Mouse (Mus musculus) brain, adult 10 weeks (tissue): ENCODE measurements around the gene Ascl4. TPM values are rescaled to one million over a fixed set of nuclear protein-coding genes. Genes with fewer than 3 reads are reported as not detected.

Experiments
- polyA plus RNA-seq: library from polyadenylated mRNA; stranded (reverse); fragments of 350-450 nt; fragmentation: Illumina TruSeq; extraction: RNeasy Lipid Tissue Mini Kit (QIAGEN cat#74804); gene quantifications from one replicate; pipeline ENCODE4 v1.2.3, GENCODE M21; 2015; ENCODE audit warnings: low read depth, low replicate concordance

Gene Ascl4
- not detected for polyA plus RNA-seq

DNA sequence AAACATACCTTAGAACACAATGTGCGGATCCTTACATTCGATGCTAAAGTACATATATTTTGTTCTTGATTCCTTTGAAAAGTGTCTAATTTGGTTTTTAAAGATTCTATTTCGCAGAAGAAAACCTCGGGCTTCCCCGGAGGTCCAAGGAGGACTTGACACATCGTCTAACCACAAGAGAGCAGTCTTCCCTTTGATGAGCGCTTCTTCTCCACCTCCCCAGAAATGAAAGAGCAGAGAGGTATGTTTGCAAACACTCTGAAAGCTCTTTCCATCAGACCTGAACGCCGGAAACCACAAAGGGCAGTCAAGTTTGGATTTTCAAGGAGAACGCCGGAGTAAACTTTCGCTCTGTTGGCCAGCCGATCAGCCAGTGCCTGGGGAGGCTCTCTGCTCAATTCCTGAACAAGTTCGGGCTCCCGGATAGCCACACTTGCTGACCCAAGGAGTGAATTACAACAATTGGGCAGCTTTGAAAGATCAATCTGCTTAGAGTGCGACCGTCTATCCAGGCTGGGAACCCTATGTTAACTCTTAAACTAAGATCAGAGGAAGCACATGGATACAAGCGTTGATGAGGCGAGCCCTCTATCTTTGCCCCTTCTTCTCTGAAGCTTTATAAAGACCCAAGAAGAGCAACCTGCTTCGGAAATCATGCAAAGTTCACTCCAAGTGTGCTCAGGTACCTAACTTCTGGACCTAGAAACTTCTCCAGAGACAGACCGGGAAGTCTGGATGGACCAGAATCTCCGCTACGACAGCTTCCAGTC lies at the start of gene Ascl4:
TSS of gene Ascl4 (plus strand) at position 6 of the 770 bp plus-strand sequence.

DNA sequence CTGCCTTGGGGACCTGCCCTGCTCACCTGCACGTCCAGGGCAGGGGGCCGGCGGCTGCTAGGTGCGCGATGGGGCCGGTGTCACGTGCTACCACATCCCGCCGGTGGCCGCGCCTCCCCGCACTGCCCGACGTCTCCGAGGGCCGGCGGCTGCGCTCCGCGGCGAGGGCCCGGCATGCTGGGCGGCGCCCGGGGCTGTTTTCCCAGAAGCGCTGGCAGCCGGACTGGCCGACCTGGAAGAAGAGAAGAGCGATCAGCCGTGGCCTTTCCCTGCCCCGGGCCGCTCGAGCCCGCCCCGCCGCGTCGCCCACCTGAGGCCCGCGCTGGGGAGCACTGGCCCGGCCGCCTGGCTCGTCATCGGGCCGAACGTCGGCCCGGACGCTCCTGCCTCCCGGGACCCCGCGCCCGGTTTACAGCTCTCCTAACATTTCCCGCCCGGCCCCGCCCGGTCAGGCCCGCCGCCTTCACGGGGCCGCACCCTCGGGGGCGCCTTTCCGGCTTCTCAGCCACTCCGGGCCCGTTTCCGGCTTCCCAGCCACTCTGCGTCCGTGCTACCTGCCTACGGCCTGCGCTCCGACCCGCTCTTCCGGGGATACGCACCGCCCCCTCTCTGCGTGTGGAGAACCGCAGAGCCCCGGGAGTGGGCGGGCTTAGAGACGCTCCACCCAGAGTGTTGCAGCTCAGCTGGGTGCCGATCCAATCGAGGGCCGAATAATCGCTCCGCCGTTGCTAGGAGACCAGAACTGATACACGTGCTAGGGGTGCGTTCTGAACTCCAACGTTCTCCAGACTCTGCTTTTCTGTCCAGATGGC lies 10.8 kb upstream of the Ascl4 start, which contains the start of gene Prdm4:
TSS of gene Prdm4 (minus strand) at position 645 of the 812 bp plus-strand sequence.

DNA sequence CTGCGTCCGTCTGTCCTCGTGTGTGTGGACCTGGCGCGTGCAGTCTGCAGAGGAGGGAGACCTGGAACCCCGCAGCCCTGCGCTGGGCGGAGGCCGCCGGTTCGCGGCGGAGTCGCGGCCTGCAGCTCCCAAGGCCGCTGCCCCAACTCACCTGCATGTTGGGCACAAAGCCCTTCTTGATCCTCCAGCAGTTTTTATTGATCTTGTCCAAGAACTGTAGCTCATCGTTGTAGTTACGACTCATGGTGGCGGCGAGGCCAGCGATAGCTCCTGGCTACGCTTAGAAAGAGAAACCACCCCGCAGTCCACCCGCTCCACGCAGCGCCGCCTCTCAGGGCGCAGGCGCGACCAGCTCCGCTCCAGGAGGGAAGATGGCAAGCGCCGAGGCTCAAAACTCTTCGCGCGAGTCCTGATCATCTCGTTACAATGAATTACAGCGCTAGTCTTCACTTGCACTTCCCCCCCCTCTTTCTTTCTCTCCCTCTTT lies 30.0 kb downstream of the Ascl4 start, which contains the start of gene Rtcb:
TSS of gene Rtcb (minus strand) at position 360 of the 487 bp plus-strand sequence.

Other genes with a start within 250 kb of the Ascl4 start
- 19.0 TPM for gene Pwp1, start 98.2 kb upstream of the Ascl4 start, polyA plus RNA-seq
- 20.3 TPM for gene Prdm4, start 10.5 kb upstream of the Ascl4 start, polyA plus RNA-seq
- gene Rtcb, start 30.1 kb downstream of the Ascl4 start, polyA plus RNA-seq: 114 TPM
- gene Bpifc, start 84.2 kb downstream of the Ascl4 start, polyA plus RNA-seq: 0.21 TPM
- 36.1 TPM for gene Fbxo7, start 94.3 kb downstream of the Ascl4 start, polyA plus RNA-seq